Mouse (Mus musculus) testis, adult 2 months (tissue): ENCODE data around the gene Cfap73.

ENCODE experiments used
- CTCF ChIP-seq: fragments of 200-500 bp; IDR thresholded peaks from 2 replicates; pipeline ENCODE4 v1.5.1; 2012; ENCODE audit warnings: low read depth, mild to moderate bottlenecking, inconsistent platforms, low read length, moderate library complexity; ENCODE audit not compliant: control insufficient read depth, insufficient read depth, insufficient replicate concordance
- POLR2A ChIP-seq: fragments of 200-500 bp; IDR thresholded peaks from 2 replicates; pipeline ENCODE4 v1.6.1; 2012; ENCODE audit warnings: low read depth, mild to moderate bottlenecking, inconsistent platforms, low read length, moderate library complexity; ENCODE audit not compliant: control insufficient read depth

DNA sequence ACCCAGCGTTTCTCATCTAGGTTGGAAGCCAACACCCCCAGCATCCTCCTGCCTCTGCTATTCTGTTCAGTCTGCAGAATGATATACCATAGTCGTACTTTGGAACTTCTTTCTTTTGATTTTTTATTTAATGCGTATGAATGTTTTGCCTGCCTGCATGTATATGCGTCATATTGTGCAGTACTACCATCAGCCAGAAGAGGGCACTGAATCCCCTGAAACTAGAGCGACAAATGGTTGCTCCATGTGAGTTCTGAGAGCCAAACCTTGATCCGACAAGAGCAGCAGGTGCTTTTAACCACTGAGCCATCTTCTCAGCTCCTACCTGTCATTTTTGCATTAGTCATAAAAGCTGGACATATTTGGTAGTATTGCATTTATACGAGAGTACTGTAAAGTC lies 41.9 kb downstream of the Cfap73 start:
- TF ChIP-seq CTCF = no peak
- TF ChIP-seq POLR2A = no peak
